Mouse (Mus musculus) hindbrain, embryonic 10.5 days (tissue): ENCODE data around the gene St6galnac3. TPM values are rescaled to one million over a fixed set of nuclear protein-coding genes. Genes with fewer than 3 reads are reported as not detected.

Experiments used
- DNase-seq: peaks from one replicate; pipeline ENCODE4 v3.0.0-alpha.2; 2017; ENCODE audit warnings: low spot score
- H3K27ac ChIP-seq: fragments of 300-500 bp; sonication (generic); 2 replicates; pipeline ENCODE4 v1.5.1; 2016; ENCODE audit warnings: mild to moderate bottlenecking, moderate library complexity
- H3K27me3 ChIP-seq: fragments of 300-500 bp; sonication (generic); 2 replicates; pipeline ENCODE4 v1.6.1; 2016; ENCODE audit warnings: mild to moderate bottlenecking; ENCODE audit not compliant: poor library complexity, insufficient read depth, severe bottlenecking
- H3K36me3 ChIP-seq: fragments of 300-500 bp; sonication (generic); 2 replicates; pipeline ENCODE4 v1.6.1; 2016; ENCODE audit warnings: mild to moderate bottlenecking, moderate library complexity
- H3K4me1 ChIP-seq: fragments of 300-500 bp; sonication (generic); replicated peaks from 2 replicates; pipeline ENCODE4 v1.6.1; 2016; ENCODE audit warnings: mild to moderate bottlenecking
- H3K4me3 ChIP-seq: fragments of 300-500 bp; sonication (generic); 2 replicates; pipeline ENCODE4 v1.5.1; 2016; ENCODE audit warnings: mild to moderate bottlenecking, moderate library complexity
- H3K9me3 ChIP-seq: fragments of 300-500 bp; sonication (generic); 2 replicates; pipeline ENCODE4 v1.6.1; 2016; ENCODE audit warnings: mild to moderate bottlenecking, moderate library complexity
- WGBS: fragments of 180-500 bp; shearing (Covaris S2); methylation state at CpG from one replicate; pipeline ENCODE4 v1.1.7; 2016; 5-methylcytosine and 5-hydroxymethylcytosine counted together
- polyA plus RNA-seq: library from polyadenylated mRNA; unstranded; fragments of >200 nt; fragmentation: Nextera tagmentation; extraction: Ambion mirVana; gene quantifications from 2 replicates; pipeline ENCODE4 v1.2.1, GENCODE M21; 2016

St6galnac3 gene
- polyA plus RNA-seq, 1 experiment from 2014 or later = 32.4 TPM

GRCm38 (mm10) chr3:153546936-153547683 is 177.9 kb downstream of the St6galnac3 start:
- Histone ChIP-seq H3K27ac (no peak overlapping the region), H3K36me3 (no peaks in the 10 kb centered on the region)

GRCm38 (mm10) chr3:153539851-153540250 is 185.1 kb downstream of the St6galnac3 start:
- Histone ChIP-seq H3K9me3 (no peaks in the 10 kb centered on the region), H3K4me1 (peaks cover 3% of the 10 kb centered on the region; the same call in 1 of the 2 replicates), H3K27ac (no peak overlapping the region), H3K4me3 (no peak overlapping the region), H3K27me3 (no peaks in the 10 kb centered on the region), H3K36me3 (no peaks in the 10 kb centered on the region)
- WGBS = 95% methylated on average over 14 of the region's 14 CpGs
- no peak for DNase-seq

More at GRCm38 (mm10) chr3:153546936-153547683, 177.9 kb downstream of the St6galnac3 start:
- Histone ChIP-seq H3K4me1 (peaks cover 6% of the 10 kb centered on the region; the same call in 1 of the 2 replicates), H3K4me3 (no peak overlapping the region), H3K27me3 (no peaks in the 10 kb centered on the region), H3K9me3 (no peaks in the 10 kb centered on the region)
- WGBS = 88% methylated on average over 7 of the region's 7 CpGs
- no peak for DNase-seq

- 66% methylated on average over 2 of the region's 2 CpGs for WGBS
- H3K4me1 ChIP-seq = peaks cover 3% of the 10 kb centered on the region; the same call in 1 of the 2 replicates
- H3K4me3 ChIP-seq = no peak overlapping the region
- no peaks in the 10 kb centered on the region for H3K27me3 ChIP-seq
- no peak for DNase-seq
- no peaks in the 10 kb centered on the region for H3K9me3 ChIP-seq
- H3K36me3 ChIP-seq = no peaks in the 10 kb centered on the region
- no peak overlapping the region for H3K27ac ChIP-seq
Measured at GRCm38 (mm10) chr3:153538396-153538795, 186.6 kb downstream of the St6galnac3 start.

GRCm38 (mm10) chr3:153537435-153537834 is 187.5 kb downstream of the St6galnac3 start:
- H3K36me3 ChIP-seq = no peaks in the 10 kb centered on the region
- DNase-seq = no peak
- 80% methylated on average over 3 of the region's 3 CpGs for WGBS
- peaks cover 3% of the 10 kb centered on the region; the same call in 1 of the 2 replicates for H3K4me1 ChIP-seq
- no peak overlapping the region for H3K27ac ChIP-seq
- H3K4me3 ChIP-seq = no peak overlapping the region
- H3K9me3 ChIP-seq = no peaks in the 10 kb centered on the region
- no peaks in the 10 kb centered on the region for H3K27me3 ChIP-seq

GRCm38 (mm10) chr3:153536260-153536659 is 188.7 kb downstream of the St6galnac3 start:
- 88% methylated on average over 4 of the region's 4 CpGs for WGBS
- no peaks in the 10 kb centered on the region for H3K27me3 ChIP-seq
- peaks cover 3% of the 10 kb centered on the region; the same call in 1 of the 2 replicates for H3K4me1 ChIP-seq
- no peaks in the 10 kb centered on the region for H3K9me3 ChIP-seq
- H3K36me3 ChIP-seq = no peaks in the 10 kb centered on the region
- no peak overlapping the region for H3K27ac ChIP-seq
- no peak overlapping the region for H3K4me3 ChIP-seq
- no peak for DNase-seq

- no peak for DNase-seq
Measured at GRCm38 (mm10) chr3:153529174-153529573, 195.8 kb downstream of the St6galnac3 start.

GRCm38 (mm10) chr3:153525151-153525768 is 199.7 kb downstream of the St6galnac3 start:
- H3K27ac ChIP-seq = no peak overlapping the region
- H3K27me3 ChIP-seq = no peaks in the 10 kb centered on the region
- 0 out of 2 replicates have a peak, but pooled peaks cover 12% of the 10 kb centered on the region for H3K4me1 ChIP-seq
- no peak overlapping the region for H3K4me3 ChIP-seq
- DNase-seq = no peak
- WGBS = 81% methylated on average over 6 of the region's 6 CpGs
- H3K36me3 ChIP-seq = no peaks in the 10 kb centered on the region
- H3K9me3 ChIP-seq = no peaks in the 10 kb centered on the region

More at GRCm38 (mm10) chr3:153529174-153529573, 195.8 kb downstream of the St6galnac3 start:
- H3K27me3 ChIP-seq = no peaks in the 10 kb centered on the region
- no peaks in the 10 kb centered on the region for H3K9me3 ChIP-seq
- 88% methylated on average over 6 of the region's 6 CpGs for WGBS
- no peaks in the 10 kb centered on the region for H3K36me3 ChIP-seq
- no peak overlapping the region for H3K4me3 ChIP-seq
- no peak overlapping the region for H3K27ac ChIP-seq
- H3K4me1 ChIP-seq = 0 out of 2 replicates have a peak, but pooled peaks cover 12% of the 10 kb centered on the region

GRCm38 (mm10) chr3:153516848-153517247 is 208.1 kb downstream of the St6galnac3 start:
- H3K27ac ChIP-seq = no peak overlapping the region
- no peak overlapping the region for H3K4me3 ChIP-seq
- 0 out of 2 replicates have a peak, but pooled peaks cover 3% of the 10 kb centered on the region for H3K36me3 ChIP-seq
- DNase-seq = no peak
- 77% methylated on average over 7 of the region's 7 CpGs for WGBS
- H3K9me3 ChIP-seq = no peaks in the 10 kb centered on the region
- no peaks in the 10 kb centered on the region for H3K27me3 ChIP-seq
- peaks cover under 1% of the 10 kb centered on the region; the same call in 1 of the 2 replicates for H3K4me1 ChIP-seq

- no peaks in the 10 kb centered on the region for H3K27me3 ChIP-seq
- H3K4me1 ChIP-seq = peaks cover 22% of the 10 kb centered on the region
- H3K9me3 ChIP-seq = no peaks in the 10 kb centered on the region
- no peak overlapping the region for H3K4me3 ChIP-seq
- H3K27ac ChIP-seq = no peak overlapping the region
- no peak for DNase-seq
- 79% methylated on average over 6 of the region's 6 CpGs for WGBS
- no peaks in the 10 kb centered on the region for H3K36me3 ChIP-seq
Measured at GRCm38 (mm10) chr3:153513501-153514060, 211.4 kb downstream of the St6galnac3 start.

- H3K4me3 ChIP-seq = no peak overlapping the region
- WGBS = 79% methylated on average over 6 of the region's 6 CpGs
Measured at GRCm38 (mm10) chr3:153512545-153512944, 212.4 kb downstream of the St6galnac3 start.

GRCm38 (mm10) chr3:153511151-153511580 is 213.8 kb downstream of the St6galnac3 start:
- Histone ChIP-seq H3K36me3 (0 out of 2 replicates have a peak, but pooled peaks cover 5% of the 10 kb centered on the region), H3K4me3 (no peak overlapping the region), H3K9me3 (no peaks in the 10 kb centered on the region), H3K27ac (no peak overlapping the region), H3K4me1 (peaks cover 22% of the 10 kb centered on the region), H3K27me3 (no peaks in the 10 kb centered on the region)
- no peak for DNase-seq
- 72% methylated on average over 7 of the region's 7 CpGs for WGBS

More at GRCm38 (mm10) chr3:153512545-153512944, 212.4 kb downstream of the St6galnac3 start:
- DNase-seq = no peak
- Histone ChIP-seq H3K4me1 (peaks cover 22% of the 10 kb centered on the region), H3K27me3 (no peaks in the 10 kb centered on the region), H3K36me3 (no peaks in the 10 kb centered on the region), H3K27ac (no peak overlapping the region), H3K9me3 (no peaks in the 10 kb centered on the region)

- no peaks in the 10 kb centered on the region for H3K9me3 ChIP-seq
- no peak for DNase-seq
- H3K36me3 ChIP-seq = 0 out of 2 replicates have a peak, but pooled peaks cover 5% of the 10 kb centered on the region
- no peak overlapping the region for H3K4me3 ChIP-seq
- no peak overlapping the region for H3K27ac ChIP-seq
- H3K27me3 ChIP-seq = no peaks in the 10 kb centered on the region
- H3K4me1 ChIP-seq = peaks cover 22% of the 10 kb centered on the region
- WGBS = 92% methylated on average over 9 of the region's 9 CpGs
Measured at GRCm38 (mm10) chr3:153510048-153510630, 214.8 kb downstream of the St6galnac3 start.
